Mouse (Mus musculus) kidney, embryonic 14.5 days (tissue): ENCODE results near the gene Nkd1. TPM values are rescaled to one million over a fixed set of nuclear protein-coding genes. Genes with fewer than 3 reads are reported as not detected.
A peak's percentile ranks its signal among the peaks of the same experiment; 100 is the strongest.

Source experiments
- ATAC-seq: fragments of 200-750 bp; cut with Nextera tagmentation; 2 replicates; pipeline ENCODE4 v1.8.0; 2017; ENCODE audit warnings: moderate number of reproducible peaks, mild to moderate bottlenecking, moderate TSS enrichment, moderate library complexity; ENCODE audit not compliant: low FRiP score, low TSS enrichment
- H3K27ac ChIP-seq: fragments of 300-500 bp; sonication (generic); 2 replicates; pipeline ENCODE4 v1.5.1; 2014; ENCODE audit warnings: low read depth, mild to moderate bottlenecking, low read length, moderate library complexity, mixed read lengths
- H3K27me3 ChIP-seq: fragments of 300-500 bp; sonication (generic); 2 replicates; pipeline ENCODE4 v1.6.1; 2014; ENCODE audit warnings: mild to moderate bottlenecking, low read length; ENCODE audit not compliant: control insufficient read depth, insufficient read depth
- H3K36me3 ChIP-seq: fragments of 300-500 bp; sonication (generic); 2 replicates; pipeline ENCODE4 v1.6.1; 2014; ENCODE audit warnings: low read length, mixed read lengths; ENCODE audit not compliant: control insufficient read depth, insufficient read depth
- H3K4me1 ChIP-seq: fragments of 300-500 bp; sonication (generic); 2 replicates; pipeline ENCODE4 v1.6.1; 2014; ENCODE audit warnings: low read length, mixed read lengths; ENCODE audit not compliant: control insufficient read depth, insufficient read depth
- H3K4me2 ChIP-seq: fragments of 300-500 bp; sonication (generic); replicated peaks from 2 replicates; pipeline ENCODE4 v1.6.1; 2014; ENCODE audit warnings: low read depth, mild to moderate bottlenecking, low read length
- H3K4me3 ChIP-seq: fragments of 300-500 bp; sonication (generic); 2 replicates; pipeline ENCODE4 v1.5.1; 2014; ENCODE audit warnings: mild to moderate bottlenecking, low read length
- H3K9ac ChIP-seq: fragments of 300-500 bp; sonication (generic); 2 replicates; pipeline ENCODE4 v1.6.1; 2014; ENCODE audit warnings: low read depth, mild to moderate bottlenecking, low read length, moderate library complexity
- H3K9me3 ChIP-seq: fragments of 300-500 bp; sonication (generic); 2 replicates; pipeline ENCODE4 v1.6.1; 2016; ENCODE audit warnings: low read length; ENCODE audit not compliant: control insufficient read depth
- WGBS: fragments of 180-500 bp; shearing (Covaris S2); extraction: QIAGEN DNeasy Blood & Tissue Kit; methylation state at CpG from one replicate; pipeline ENCODE4 v1.1.7; 2014; 5-methylcytosine and 5-hydroxymethylcytosine counted together
- polyA plus RNA-seq: library from polyadenylated mRNA; unstranded; fragments of >200 nt; fragmentation: Nextera tagmentation; extraction: Ambion mirVana; gene quantifications from 2 replicates; pipeline ENCODE4 v1.2.1, GENCODE M21; 2014

Gene Nkd1
- polyA plus RNA-seq, 1 experiment from 2014 or later, result 60.9 TPM

DNA sequence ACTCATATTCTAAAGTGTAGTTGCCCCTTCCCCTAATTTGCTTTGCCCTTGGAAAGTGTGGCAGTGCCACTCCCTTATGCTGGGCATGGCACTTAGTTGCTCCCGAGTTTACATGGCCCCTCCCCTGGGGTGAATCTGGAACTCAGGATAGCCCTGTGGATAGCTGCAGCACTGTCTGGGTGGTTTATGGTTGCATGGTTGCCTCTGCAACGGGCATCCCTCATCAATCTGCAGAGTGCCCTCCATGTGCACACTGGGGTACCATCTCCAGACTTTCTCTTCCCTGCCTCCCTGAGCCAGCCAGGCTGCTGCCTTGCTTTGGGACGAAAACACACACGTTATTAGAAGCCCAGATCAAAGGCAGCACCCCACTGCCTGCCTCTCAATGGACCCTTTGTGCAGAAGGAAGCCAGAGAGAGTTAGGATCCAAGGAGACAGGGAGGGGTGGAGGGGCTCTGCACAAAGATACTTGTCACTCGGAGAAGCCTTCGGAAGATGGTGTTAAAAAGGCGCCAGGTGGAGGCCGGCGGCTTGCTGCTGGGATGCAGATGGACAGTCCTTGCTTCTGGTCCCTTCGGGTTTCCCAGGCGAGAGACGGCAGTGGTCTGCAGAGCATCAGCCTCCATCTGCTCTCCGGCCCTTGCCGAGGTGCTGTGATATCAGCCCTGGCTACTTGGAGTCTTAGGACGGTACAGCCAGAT, 8.9 kb upstream of the Nkd1 start:
- H3K4me2 ChIP-seq, result no peak overlapping the region
- ATAC-seq, result no peak
- H3K27me3 ChIP-seq, result peaks cover 4% of the 10 kb centered on the region; the same call in 1 of the 2 replicates
- no peaks in the 10 kb centered on the region for H3K36me3 ChIP-seq
- no peak overlapping the region for H3K4me3 ChIP-seq
- no peak overlapping the region for H3K9ac ChIP-seq
- peaks cover 3% of the 10 kb centered on the region; the same call in 1 of the 2 replicates for H3K4me1 ChIP-seq
- H3K27ac ChIP-seq, result no peak overlapping the region
- 10% methylated on average over 15 of the region's 15 CpGs for WGBS
- H3K9me3 ChIP-seq, result no peaks in the 10 kb centered on the region

DNA sequence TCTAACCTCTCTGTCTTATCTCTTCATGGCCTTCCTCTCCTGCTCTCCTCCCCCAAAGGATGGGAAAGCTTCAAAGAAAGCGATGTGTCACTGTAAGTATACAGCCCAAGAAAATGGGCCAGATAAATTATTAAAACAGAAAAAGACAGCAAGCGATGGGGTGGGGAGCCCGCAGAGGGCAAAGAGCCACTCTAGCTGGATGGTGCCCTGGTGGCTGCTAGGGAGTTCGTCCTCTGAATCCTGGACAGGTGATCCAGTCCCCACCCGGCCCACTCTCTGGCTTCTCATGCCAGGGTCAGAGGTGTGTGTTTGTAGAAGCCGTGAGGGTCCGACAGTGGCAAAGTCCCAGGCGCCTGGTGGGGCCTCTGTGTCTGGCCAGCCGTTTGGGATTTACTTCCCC, 3.1 kb upstream of the Nkd1 start:
- WGBS, result 41% methylated on average over 9 of the region's 9 CpGs

DNA sequence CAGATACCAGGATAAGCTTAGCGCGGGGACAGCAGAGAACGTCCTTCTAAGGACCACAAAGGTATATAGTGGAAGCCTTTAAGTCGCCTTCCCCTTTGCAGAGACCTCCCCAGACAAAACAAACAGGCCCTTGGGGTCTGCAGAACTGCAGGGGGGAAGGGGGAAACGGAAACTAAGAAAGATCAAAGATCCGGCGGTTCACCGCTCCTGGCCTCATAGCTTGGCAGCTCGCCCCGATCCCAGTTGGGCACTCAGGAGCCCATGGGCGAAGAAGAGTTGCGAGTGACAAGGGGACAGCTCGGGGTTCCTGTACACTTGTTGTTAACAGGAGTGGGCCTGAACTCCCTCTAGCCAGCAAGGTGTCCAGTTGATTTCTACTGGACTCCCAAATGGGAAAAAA, 773 bp upstream of the Nkd1 start:
- H3K9ac ChIP-seq, result no peak overlapping the region
- H3K27ac ChIP-seq, result no peak overlapping the region
- H3K4me2 ChIP-seq, result peak overlapping the region; percentile 87
- H3K27me3 ChIP-seq, result 0 out of 2 replicates have a peak, but pooled peaks cover 4% of the 10 kb centered on the region
- H3K4me3 ChIP-seq, result peak overlapping the region; percentile 82; the same call in 1 of the 2 replicates
- WGBS, result 11% methylated on average over 13 of the region's 13 CpGs
- H3K9me3 ChIP-seq, result no peaks in the 10 kb centered on the region
- peaks cover 2% of the 10 kb centered on the region; the same call in 1 of the 2 replicates for H3K36me3 ChIP-seq
- H3K4me1 ChIP-seq, result peaks cover 34% of the 10 kb centered on the region
- no peak for ATAC-seq

More for the DNA sequence above, 3.1 kb upstream of the Nkd1 start:
- no peak overlapping the region for H3K4me2 ChIP-seq
- H3K4me3 ChIP-seq, result no peak overlapping the region
- H3K27me3 ChIP-seq, result peaks cover 6% of the 10 kb centered on the region; the same call in 1 of the 2 replicates
- H3K9me3 ChIP-seq, result no peaks in the 10 kb centered on the region
- H3K27ac ChIP-seq, result no peak overlapping the region
- ATAC-seq, result no peak
- no peak overlapping the region for H3K9ac ChIP-seq
- peaks cover 11% of the 10 kb centered on the region for H3K4me1 ChIP-seq
- H3K36me3 ChIP-seq, result no peaks in the 10 kb centered on the region

DNA sequence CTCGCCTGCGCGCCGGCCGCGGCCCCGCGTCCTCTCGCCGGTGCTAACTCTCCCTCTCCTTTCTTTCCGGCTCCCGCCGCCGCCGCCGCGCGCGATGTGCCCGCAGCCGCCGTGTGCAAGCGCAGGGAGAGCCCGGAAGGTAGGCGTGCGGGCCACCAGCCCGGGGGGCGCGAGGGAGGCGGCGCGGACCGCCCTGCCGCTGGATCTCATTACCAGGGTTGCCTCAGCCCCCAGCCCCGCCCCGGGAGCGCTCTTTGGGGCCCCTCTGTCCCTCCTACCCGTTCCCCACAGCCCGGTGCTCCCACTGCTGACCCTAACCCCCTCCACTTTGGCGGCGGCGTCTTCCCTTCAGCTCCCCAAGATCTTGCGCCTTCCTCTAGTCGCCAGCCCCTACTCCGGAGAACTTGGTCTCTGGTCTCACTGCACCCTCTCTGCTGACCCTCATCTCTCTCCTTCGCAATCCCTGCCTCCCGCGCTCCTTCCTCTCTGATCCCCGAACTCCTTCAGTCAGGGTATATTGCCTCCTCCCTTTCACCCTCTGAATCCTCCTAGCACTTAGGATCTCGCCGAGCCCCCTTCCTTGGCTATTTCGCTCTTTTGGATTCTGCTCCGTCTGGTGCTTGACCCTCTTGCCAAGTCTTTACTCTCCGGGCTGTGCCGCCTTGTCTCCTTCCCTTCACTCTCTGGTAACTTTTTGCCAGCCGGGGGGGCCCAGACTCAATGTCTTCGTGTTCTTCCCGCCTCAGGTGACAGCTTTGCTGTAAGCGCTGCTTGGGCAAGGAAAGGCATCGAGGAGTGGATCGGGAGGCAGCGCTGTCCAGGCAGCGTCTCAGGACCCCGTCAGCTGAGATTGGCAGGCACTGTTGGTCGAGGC, 624 bp downstream of the Nkd1 start:
- WGBS, result under 1% methylated on average over 45 of the region's 65 CpGs
- Histone ChIP-seq H3K27me3 (0 out of 2 replicates have a peak, but pooled peaks cover 4% of the 10 kb centered on the region), H3K36me3 (peaks cover 5% of the 10 kb centered on the region; the same call in 1 of the 2 replicates), H3K4me3 (peak overlapping the region; percentile 82), H3K4me2 (peak overlapping the region; percentile 87), H3K9me3 (no peaks in the 10 kb centered on the region), H3K27ac (peak overlapping the region; percentile 55; the same call in 1 of the 2 replicates), H3K9ac (peak overlapping the region; percentile 86), H3K4me1 (peaks cover 40% of the 10 kb centered on the region)
- peak; percentile 59 for ATAC-seq

DNA sequence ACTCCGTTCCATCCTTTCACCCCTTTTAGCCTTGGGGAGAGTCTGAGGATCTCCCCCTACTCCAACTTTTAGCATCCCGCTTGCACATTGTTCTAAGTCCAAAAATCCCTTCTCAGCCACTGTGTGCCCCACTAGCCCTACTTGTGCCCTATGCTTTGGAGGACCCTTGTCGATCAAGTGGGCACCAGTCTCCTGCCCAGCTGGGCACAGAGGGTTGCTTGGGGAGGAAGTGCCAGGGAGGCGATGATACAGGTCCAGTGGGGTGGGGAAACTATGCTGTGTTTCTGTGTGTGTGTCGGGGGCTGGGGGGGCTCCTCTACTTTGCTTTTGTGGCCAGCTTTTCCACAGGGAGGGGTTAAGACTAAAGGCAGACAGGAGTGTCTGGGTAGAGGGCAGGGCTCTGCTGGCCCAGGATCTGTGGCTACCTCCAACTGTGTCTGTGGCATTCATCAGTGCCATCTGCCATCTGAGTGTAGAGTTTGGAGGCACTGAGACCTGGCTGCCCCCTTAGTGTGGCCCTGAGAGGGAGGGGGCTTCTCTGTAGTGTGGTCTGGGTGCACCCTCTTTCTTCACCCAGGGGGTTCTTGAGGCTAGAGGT, 1.4 kb downstream of the Nkd1 start:
- peaks cover 37% of the 10 kb centered on the region for H3K4me1 ChIP-seq
- ATAC-seq, result no peak
- H3K9ac ChIP-seq, result peak overlapping the region; percentile 86
- H3K27ac ChIP-seq, result no peak overlapping the region
- no peaks in the 10 kb centered on the region for H3K9me3 ChIP-seq
- 14% methylated on average over 5 of the region's 5 CpGs for WGBS
- peak overlapping the region; percentile 82 for H3K4me3 ChIP-seq
- H3K27me3 ChIP-seq, result 0 out of 2 replicates have a peak, but pooled peaks cover 4% of the 10 kb centered on the region
- H3K36me3 ChIP-seq, result peaks cover 5% of the 10 kb centered on the region; the same call in 1 of the 2 replicates
- peak overlapping the region; percentile 87 for H3K4me2 ChIP-seq

DNA sequence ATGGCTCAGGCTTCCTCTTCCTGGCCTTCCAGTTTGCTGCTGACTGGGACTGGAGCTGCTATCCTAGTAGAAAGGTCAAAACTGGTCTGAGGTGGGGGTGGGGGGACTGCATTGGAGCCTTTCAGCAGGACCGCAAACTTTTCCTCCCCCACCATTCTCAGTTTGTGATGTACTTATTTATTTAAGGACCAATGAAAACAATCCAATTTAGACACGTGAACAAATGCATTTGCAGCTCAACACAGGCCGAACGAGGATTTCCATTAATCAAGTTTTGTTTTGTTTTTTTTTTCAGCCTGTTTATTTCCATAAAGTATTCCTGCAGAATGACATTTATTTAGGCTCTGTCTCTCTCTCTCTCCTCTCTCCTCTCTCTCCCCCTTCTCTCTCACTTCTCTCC, 2.5 kb downstream of the Nkd1 start:
- Histone ChIP-seq H3K4me1 (peaks cover 37% of the 10 kb centered on the region), H3K4me3 (peak overlapping the region; percentile 82), H3K27me3 (0 out of 2 replicates have a peak, but pooled peaks cover 4% of the 10 kb centered on the region), H3K36me3 (peaks cover 15% of the 10 kb centered on the region; the same call in 1 of the 2 replicates), H3K27ac (peak overlapping the region; percentile 62; the same call in 1 of the 2 replicates), H3K4me2 (peak overlapping the region; percentile 87), H3K9ac (peak overlapping the region; percentile 12; the same call in 1 of the 2 replicates), H3K9me3 (no peaks in the 10 kb centered on the region)
- WGBS, result 14% methylated on average over 4 of the region's 4 CpGs
- no peak for ATAC-seq

DNA sequence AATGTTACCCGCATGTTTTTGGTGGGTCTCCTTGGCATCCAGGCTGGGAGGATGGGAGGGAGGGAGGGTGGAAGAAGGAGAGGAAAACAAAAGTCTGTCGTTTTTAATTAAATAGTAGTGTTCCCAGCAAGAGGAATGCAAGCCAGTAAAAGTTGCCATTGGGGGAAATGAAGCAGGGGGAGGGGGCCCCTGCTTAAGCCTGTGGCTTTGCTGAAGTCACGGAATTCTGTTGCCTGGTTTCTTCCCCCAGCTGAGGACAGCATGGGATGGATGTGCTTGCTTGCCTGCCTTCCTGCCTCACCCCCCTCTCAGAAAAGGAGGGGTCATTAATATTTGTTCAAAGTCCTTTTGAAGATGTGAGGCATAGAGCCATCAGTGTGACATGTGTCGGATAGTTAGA, 3.0 kb downstream of the Nkd1 start:
- H3K27ac ChIP-seq, result peak overlapping the region; percentile 62; the same call in 1 of the 2 replicates

DNA sequence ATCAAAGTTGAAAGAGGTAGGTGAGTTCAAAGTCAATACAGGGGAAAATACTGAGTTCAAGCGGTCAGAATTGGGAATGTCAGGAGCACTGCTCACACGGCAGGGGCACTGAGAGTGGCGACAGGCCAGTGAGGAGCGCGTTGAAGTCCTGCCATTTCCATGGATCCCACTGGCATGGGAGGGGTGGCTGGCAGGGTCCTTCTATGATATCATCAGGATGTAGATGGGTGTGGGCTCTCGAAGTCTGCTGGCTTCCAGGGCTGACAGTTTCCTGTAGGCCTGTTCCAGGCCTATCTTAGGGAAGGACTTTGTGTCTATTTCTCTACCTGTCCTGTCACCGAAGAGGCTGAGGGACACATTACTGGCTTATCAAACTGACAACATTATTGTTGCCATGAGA, 3.7 kb downstream of the Nkd1 start:
- peaks cover 23% of the 10 kb centered on the region; the same call in 1 of the 2 replicates for H3K36me3 ChIP-seq
- H3K4me3 ChIP-seq, result no peak overlapping the region
- H3K9me3 ChIP-seq, result no peaks in the 10 kb centered on the region
- 0 out of 2 replicates have a peak, but pooled peaks cover 4% of the 10 kb centered on the region for H3K27me3 ChIP-seq
- WGBS, result 75% methylated on average over 7 of the region's 7 CpGs
- no peak for ATAC-seq
- peak overlapping the region; percentile 87; the same call in 1 of the 2 replicates for H3K4me2 ChIP-seq
- H3K4me1 ChIP-seq, result peaks cover 37% of the 10 kb centered on the region
- H3K27ac ChIP-seq, result no peak overlapping the region
- H3K9ac ChIP-seq, result no peak overlapping the region

More for the DNA sequence above, 3.0 kb downstream of the Nkd1 start:
- H3K4me1 ChIP-seq, result peaks cover 37% of the 10 kb centered on the region
- peaks cover 18% of the 10 kb centered on the region; the same call in 1 of the 2 replicates for H3K36me3 ChIP-seq
- H3K4me3 ChIP-seq, result peak overlapping the region; percentile 82; the same call in 1 of the 2 replicates
- H3K27me3 ChIP-seq, result 0 out of 2 replicates have a peak, but pooled peaks cover 4% of the 10 kb centered on the region
- WGBS, result 24% methylated on average over 4 of the region's 4 CpGs
- no peak for ATAC-seq
- H3K9me3 ChIP-seq, result no peaks in the 10 kb centered on the region
- 0 out of 2 replicates have a peak overlapping the region, but pooled peaks have one; percentile 12 for H3K9ac ChIP-seq
- peak overlapping the region; percentile 87 for H3K4me2 ChIP-seq
